In genomic region chr4:133601721-133602218, GRCm38 (mm10) we compare ENCODE assay signal across 8 mouse cellular contexts. TPM values are rescaled to one million over a fixed set of nuclear protein-coding genes. Genes with fewer than 3 reads are reported as not detected.
DNase-seq lines count a peak whose midpoint lies in the region; ATAC-seq and TF ChIP-seq lines count a peak whose summit lies in the region.

TSS of gene Sfn (minus strand) at chr4:133602168.

- 2% methylated on average over 16 of the region's 16 CpGs for WGBS in heart, embryonic 12.5 days
- WGBS in kidney, embryonic 15.5 days = 3% methylated on average over 16 of the region's 16 CpGs

- H3K36me3 ChIP-seq in heart, embryonic 12.5 days = peaks cover 22% of the 10 kb centered on the region
- peaks cover 34% of the 10 kb centered on the region for H3K36me3 ChIP-seq in kidney, embryonic 15.5 days
- H3K36me3 ChIP-seq in splenic B cell, adult 2 months (ENCODE audit: control insufficient read depth, insufficient read depth, low read length, poor library complexity, severe bottlenecking) = peaks cover 15% of the 10 kb centered on the region

- peaks cover 52% of the 10 kb centered on the region for H3K27me3 ChIP-seq in heart, embryonic 12.5 days (replicated peaks)
- H3K27me3 ChIP-seq in kidney, embryonic 15.5 days = peaks cover 41% of the 10 kb centered on the region
- no peaks in the 10 kb centered on the region for H3K27me3 ChIP-seq in splenic B cell, adult 2 months (ENCODE audit: control insufficient read depth, insufficient read depth, low read length, poor library complexity, severe bottlenecking)

- intact Hi-C loops in gastrocnemius, adult 2 months (cut with DNase I) = no loop called here
- intact Hi-C loops in left cerebral cortex, postnatal 4 days (cut with DNase I) = no loop called here

- no peak for ATAC-seq in heart, embryonic 12.5 days (ENCODE audit: insufficient number of reproducible peaks, low FRiP score)
- ATAC-seq in kidney, embryonic 15.5 days (replicated peaks; ENCODE audit: low FRiP score) = peak; percentile 46

- H3K4me1 ChIP-seq in heart, embryonic 12.5 days (replicated peaks) = peaks cover 16% of the 10 kb centered on the region
- H3K4me1 ChIP-seq in kidney, embryonic 15.5 days = peaks cover 43% of the 10 kb centered on the region

- peak; percentile 81 for DNase-seq in gastrocnemius, adult 2 months
- DNase-seq in gastrocnemius, postnatal 4 days (ENCODE audit: low spot score in 2 of 2) = no peak
- DNase-seq in cerebellum, adult 9-11 months = peak; percentile 55
- DNase-seq in lung, postnatal 10 days = peak; percentile 82
- peak; percentile 83 for DNase-seq in splenic B cell, adult 2 months (ENCODE audit: low read depth, low spot score)
- DNase-seq in left cerebral cortex, postnatal 4 days = no peak

- TF ChIP-seq CTCF in gastrocnemius, adult 2 months (IDR thresholded peaks at IDR 0.05) = peak; percentile 72

- no peaks in the 10 kb centered on the region for H3K9me3 ChIP-seq in heart, embryonic 12.5 days (replicated peaks)
- no peaks in the 10 kb centered on the region for H3K9me3 ChIP-seq in kidney, embryonic 15.5 days (replicated peaks)

- H3K4me2 ChIP-seq in heart, embryonic 12.5 days = peak within 1 kb of the TSS; percentile 61
- H3K4me2 ChIP-seq in kidney, embryonic 15.5 days = peak within 1 kb of the TSS; percentile 94

- no peak within 1 kb of the TSS for H3K27ac ChIP-seq in gastrocnemius, adult 2 months
- no peak within 1 kb of the TSS for H3K27ac ChIP-seq in heart, embryonic 12.5 days (ENCODE audit: poor library complexity, severe bottlenecking)
- H3K27ac ChIP-seq in kidney, embryonic 15.5 days = no peak within 1 kb of the TSS

- peak within 1 kb of the TSS; percentile 39 for H3K4me3 ChIP-seq in gastrocnemius, adult 2 months
- peak within 1 kb of the TSS; percentile 35 for H3K4me3 ChIP-seq in heart, embryonic 12.5 days
- peak within 1 kb of the TSS; percentile 33 for H3K4me3 ChIP-seq in kidney, embryonic 15.5 days (replicated peaks)

- peak within 1 kb of the TSS; percentile 48; the same call in 1 of the 2 replicates for H3K9ac ChIP-seq in heart, embryonic 12.5 days
- 0 out of 2 replicates have a peak within 1 kb of the TSS, but pooled peaks have one; percentile 24 for H3K9ac ChIP-seq in kidney, embryonic 15.5 days

RNA-seq across cellular contexts. Expression of gene Sfn, which starts in this region (rescaled TPM):
- 1 to 10 TPM; 1.1 to 1.5 TPM for total RNA-seq in gastrocnemius, adult 2 months (2021)
- total RNA-seq in gastrocnemius, postnatal 4 days (2021) = 1 to 10 TPM; 2.2 to 2.3 TPM
- 0.76 and 1.4 TPM in 2 replicates for polyA plus RNA-seq in heart, embryonic 12.5 days (2016; fragmentation: Nextera tagmentation; extraction: Ambion mirVana)
- polyA plus RNA-seq in kidney, embryonic 15.5 days (2015; fragmentation: Nextera tagmentation; extraction: Ambion mirVana) = 9.8 and 13.3 TPM in 2 replicates
- total RNA-seq in left cerebral cortex, postnatal 4 days (2021) = 1 to 10 TPM; 1.9 to 2.2 TPM

Comparison
In these comparisons a context has a peak if more than half of its experiments do, and no peak if none do; other contexts are left out.
1. DNase-seq: peak in gastrocnemius, adult 2 months (single experiment), cerebellum, adult 9-11 months (single experiment), lung, postnatal 10 days (single experiment) and splenic B cell, adult 2 months (single experiment); none in gastrocnemius, postnatal 4 days (0 of 2) and left cerebral cortex, postnatal 4 days (single experiment).
2. Peak in every context shown above with its lines, with median percentiles within 50 percentile points of each other: H3K4me3 ChIP-seq.